Mouse (Mus musculus): ENCODE data around the gene Slc39a11. TPM values are rescaled to one million over a fixed set of nuclear protein-coding genes. Genes with fewer than 3 reads are reported as not detected.

The Slc39a11 gene
- polyA plus RNA-seq, 1 experiment from 2014 or later, result 32.2 TPM

- no peaks in the 10 kb centered on the region for H3K27me3 ChIP-seq
- no peak overlapping the region for H3K27ac ChIP-seq
- H3K4me1 ChIP-seq (replicated peaks), result peaks cover 30% of the 10 kb centered on the region
- H3K9me3 ChIP-seq, result no peaks in the 10 kb centered on the region
- H3K9ac ChIP-seq, result no peak overlapping the region
- no peak overlapping the region for H3K4me3 ChIP-seq
- ATAC-seq (ENCODE audit: low FRiP score), result no peak
- WGBS, result 81% methylated on average over 9 of the region's 9 CpGs
- H3K4me2 ChIP-seq, result no peak overlapping the region
- H3K36me3 ChIP-seq, result no peaks in the 10 kb centered on the region
Measured at GRCm38 (mm10) chr11:113476720-113477119, 173.2 kb downstream of the Slc39a11 start.

GRCm38 (mm10) chr11:113475491-113475890 is 174.4 kb downstream of the Slc39a11 start:
- Histone ChIP-seq H3K4me3 (no peak overlapping the region), H3K9me3 (no peaks in the 10 kb centered on the region), H3K36me3 (no peaks in the 10 kb centered on the region), H3K27me3 (no peaks in the 10 kb centered on the region), H3K4me2 (no peak overlapping the region), H3K27ac (no peak overlapping the region), H3K4me1 (replicated peaks) (peaks cover 40% of the 10 kb centered on the region), H3K9ac (no peak overlapping the region)
- no peak for ATAC-seq (ENCODE audit: low FRiP score)
- WGBS, result 56% methylated on average over 5 of the region's 5 CpGs

GRCm38 (mm10) chr11:113473998-113474534 is 175.8 kb downstream of the Slc39a11 start:
- Histone ChIP-seq H3K27me3 (no peaks in the 10 kb centered on the region), H3K4me3 (no peak overlapping the region), H3K9me3 (no peaks in the 10 kb centered on the region), H3K9ac (no peak overlapping the region), H3K4me2 (no peak overlapping the region), H3K36me3 (no peaks in the 10 kb centered on the region), H3K4me1 (replicated peaks) (peaks cover 50% of the 10 kb centered on the region), H3K27ac (no peak overlapping the region)
- 46% methylated on average over 7 of the region's 7 CpGs for WGBS
- ATAC-seq (ENCODE audit: low FRiP score), result no peak

- Histone ChIP-seq H3K27me3 (no peaks in the 10 kb centered on the region), H3K36me3 (no peaks in the 10 kb centered on the region), H3K27ac (no peak overlapping the region), H3K4me2 (no peak overlapping the region), H3K4me3 (no peak overlapping the region), H3K9ac (no peak overlapping the region), H3K9me3 (no peaks in the 10 kb centered on the region), H3K4me1 (replicated peaks) (peaks cover 58% of the 10 kb centered on the region)
- 77% methylated on average over 9 of the region's 9 CpGs for WGBS
- ATAC-seq (ENCODE audit: low FRiP score), result no peak
Measured at GRCm38 (mm10) chr11:113471936-113472335, 177.9 kb downstream of the Slc39a11 start.

GRCm38 (mm10) chr11:113469919-113470785 is 179.7 kb downstream of the Slc39a11 start:
- no peak overlapping the region for H3K9ac ChIP-seq
- H3K4me1 ChIP-seq (replicated peaks), result peaks cover 58% of the 10 kb centered on the region
- H3K4me2 ChIP-seq, result no peak overlapping the region
- no peaks in the 10 kb centered on the region for H3K9me3 ChIP-seq
- no peaks in the 10 kb centered on the region for H3K27me3 ChIP-seq
- H3K27ac ChIP-seq, result no peak overlapping the region
- WGBS, result 81% methylated on average over 17 of the region's 17 CpGs
- H3K4me3 ChIP-seq, result no peak overlapping the region
- no peak for ATAC-seq (ENCODE audit: low FRiP score)
- no peaks in the 10 kb centered on the region for H3K36me3 ChIP-seq

GRCm38 (mm10) chr11:113468016-113468415 is 181.9 kb downstream of the Slc39a11 start:
- no peak overlapping the region for H3K4me2 ChIP-seq
- 0 out of 2 replicates have a peak overlapping the region, but pooled peaks have one; percentile 0 for H3K9ac ChIP-seq
- peak overlapping the region; percentile 86 for H3K27ac ChIP-seq
- H3K4me1 ChIP-seq (replicated peaks), result peaks cover 46% of the 10 kb centered on the region
- 21% methylated on average over 10 of the region's 10 CpGs for WGBS
- H3K36me3 ChIP-seq, result no peaks in the 10 kb centered on the region
- H3K4me3 ChIP-seq, result no peak overlapping the region
- no peaks in the 10 kb centered on the region for H3K9me3 ChIP-seq
- H3K27me3 ChIP-seq, result no peaks in the 10 kb centered on the region
- ATAC-seq (ENCODE audit: low FRiP score), result no peak

- H3K4me2 ChIP-seq, result peak overlapping the region; percentile 10; the same call in 1 of the 2 replicates
Measured at GRCm38 (mm10) chr11:113467313-113467811, 182.5 kb downstream of the Slc39a11 start.

GRCm38 (mm10) chr11:113460118-113460517 is 189.8 kb downstream of the Slc39a11 start:
- no peak overlapping the region for H3K9ac ChIP-seq
- H3K4me2 ChIP-seq, result no peak overlapping the region
- H3K27me3 ChIP-seq, result no peaks in the 10 kb centered on the region
- ATAC-seq (ENCODE audit: low FRiP score), result no peak
- H3K9me3 ChIP-seq, result 0 out of 2 replicates have a peak, but pooled peaks cover 7% of the 10 kb centered on the region
- WGBS, result 79% methylated on average over 2 of the region's 2 CpGs
- peaks cover 22% of the 10 kb centered on the region for H3K4me1 ChIP-seq (replicated peaks)
- no peak overlapping the region for H3K4me3 ChIP-seq
- no peaks in the 10 kb centered on the region for H3K36me3 ChIP-seq
- H3K27ac ChIP-seq, result no peak overlapping the region

More at GRCm38 (mm10) chr11:113467313-113467811, 182.5 kb downstream of the Slc39a11 start:
- Histone ChIP-seq H3K9ac (no peak overlapping the region), H3K36me3 (no peaks in the 10 kb centered on the region), H3K4me1 (replicated peaks) (peaks cover 47% of the 10 kb centered on the region), H3K9me3 (no peaks in the 10 kb centered on the region), H3K27me3 (no peaks in the 10 kb centered on the region), H3K27ac (peak overlapping the region; percentile 86), H3K4me3 (no peak overlapping the region)
- 34% methylated on average over 12 of the region's 12 CpGs for WGBS
- ATAC-seq (ENCODE audit: low FRiP score), result peak; percentile 70; the same call in 1 of the 2 replicates

GRCm38 (mm10) chr11:113458582-113459210 is 191.2 kb downstream of the Slc39a11 start:
- Histone ChIP-seq H3K4me1 (replicated peaks) (peaks cover 28% of the 10 kb centered on the region), H3K9ac (no peak overlapping the region), H3K4me2 (no peak overlapping the region), H3K36me3 (no peaks in the 10 kb centered on the region), H3K9me3 (0 out of 2 replicates have a peak, but pooled peaks cover 7% of the 10 kb centered on the region), H3K27me3 (no peaks in the 10 kb centered on the region), H3K4me3 (no peak overlapping the region), H3K27ac (no peak overlapping the region)
- WGBS, result 76% methylated on average over 15 of the region's 15 CpGs
- ATAC-seq (ENCODE audit: low FRiP score), result no peak

- Histone ChIP-seq H3K9me3 (0 out of 2 replicates have a peak, but pooled peaks cover 7% of the 10 kb centered on the region), H3K36me3 (no peaks in the 10 kb centered on the region), H3K27ac (peak overlapping the region; percentile 76), H3K4me3 (no peak overlapping the region), H3K4me2 (no peak overlapping the region), H3K4me1 (replicated peaks) (peaks cover 39% of the 10 kb centered on the region), H3K9ac (peak overlapping the region; percentile 24; the same call in 1 of the 2 replicates), H3K27me3 (no peaks in the 10 kb centered on the region)
- 38% methylated on average over 16 of the region's 16 CpGs for WGBS
- peak; percentile 61; the same call in 1 of the 2 replicates for ATAC-seq (ENCODE audit: low FRiP score)
Measured at GRCm38 (mm10) chr11:113452861-113453568, 196.9 kb downstream of the Slc39a11 start.

- Histone ChIP-seq H3K27ac (no peak overlapping the region), H3K4me3 (no peak overlapping the region), H3K27me3 (no peaks in the 10 kb centered on the region), H3K4me2 (no peak overlapping the region), H3K4me1 (replicated peaks) (peaks cover 39% of the 10 kb centered on the region), H3K36me3 (no peaks in the 10 kb centered on the region), H3K9me3 (0 out of 2 replicates have a peak, but pooled peaks cover 4% of the 10 kb centered on the region), H3K9ac (no peak overlapping the region)
- no peak for ATAC-seq (ENCODE audit: low FRiP score)
- WGBS, result 68% methylated on average over 10 of the region's 10 CpGs
Measured at GRCm38 (mm10) chr11:113451301-113451700, 198.6 kb downstream of the Slc39a11 start.

Measured in hindbrain, embryonic 13.5 days (tissue).